Mouse (Mus musculus) neural tube, embryonic 12.5 days (tissue): Measurements from ENCODE around the gene Gas2l1. TPM values are rescaled to one million over a fixed set of nuclear protein-coding genes. Genes with fewer than 3 reads are reported as not detected.

ENCODE experiments used
- microRNA-seq: library from miRNA; unstranded; fragments of <30 nt; microRNA quantifications from one replicate; pipeline ENCODE4, GENCODE M21; 2017
- polyA plus RNA-seq: library from polyadenylated mRNA; unstranded; fragments of >200 nt; fragmentation: Nextera tagmentation; extraction: Ambion mirVana; gene quantifications from 2 replicates; pipeline ENCODE4 v1.2.1, GENCODE M21; 2016

Gene Gas2l1
- polyA plus RNA-seq, 1 experiment from 2014 or later, result 39.9 TPM

Small RNA genes within 50 kb of the gene (microRNA-seq; reads per million reads assigned to microRNA genes)
- not detected for gene Gm47296

Other genes with a start within 250 kb of the Gas2l1 start
- 77.2 and 78.4 TPM in 2 replicates for gene Nf2, start 215.8 kb downstream of the Gas2l1 start, polyA plus RNA-seq
- gene Nipsnap1, start 191.4 kb downstream of the Gas2l1 start, polyA plus RNA-seq, result 96.6 and 101 TPM in 2 replicates
- gene Thoc5, start 170.0 kb downstream of the Gas2l1 start, polyA plus RNA-seq, result 51.1 and 53.6 TPM in 2 replicates
- 3.4 and 5.4 TPM in 2 replicates for gene Nefh, start 117.3 kb downstream of the Gas2l1 start, polyA plus RNA-seq
- 71.9 and 82.7 TPM in 2 replicates for gene Ap1b1, start 78.5 kb downstream of the Gas2l1 start, polyA plus RNA-seq
- gene Rasl10a, start 7.2 kb downstream of the Gas2l1 start, polyA plus RNA-seq, result 0.75 and 0.92 TPM in 2 replicates
- gene Rhbdd3, start 33.6 kb upstream of the Gas2l1 start, polyA plus RNA-seq, result 26.7 and 26.9 TPM in 2 replicates
- gene Ewsr1, start 33.9 kb upstream of the Gas2l1 start, polyA plus RNA-seq, result 819 and 832 TPM in 2 replicates
- gene Emid1, start 86.9 kb upstream of the Gas2l1 start, polyA plus RNA-seq, result 27.6 and 28.7 TPM in 2 replicates
- gene Kremen1, start 196.2 kb upstream of the Gas2l1 start, polyA plus RNA-seq, result 14.6 and 15.5 TPM in 2 replicates